Mouse (Mus musculus) c-Kit-positive CD71-negative TER-119-negative erythroid progenitor cells, embryonic 14.5 days (primary cell): ENCODE measurements at regions not wholly inside any gene's neighbourhood (a gene's known extent, or its start where the extent isn't known, plus 50 kb on each side); places are given as distances from the start of the nearest gene placed in this dataset.

Source experiments
- DNase-seq: peaks from one replicate; pipeline ENCODE4 v3.0.0-alpha.2; 2013; ENCODE audit warnings: low read depth

DNA sequence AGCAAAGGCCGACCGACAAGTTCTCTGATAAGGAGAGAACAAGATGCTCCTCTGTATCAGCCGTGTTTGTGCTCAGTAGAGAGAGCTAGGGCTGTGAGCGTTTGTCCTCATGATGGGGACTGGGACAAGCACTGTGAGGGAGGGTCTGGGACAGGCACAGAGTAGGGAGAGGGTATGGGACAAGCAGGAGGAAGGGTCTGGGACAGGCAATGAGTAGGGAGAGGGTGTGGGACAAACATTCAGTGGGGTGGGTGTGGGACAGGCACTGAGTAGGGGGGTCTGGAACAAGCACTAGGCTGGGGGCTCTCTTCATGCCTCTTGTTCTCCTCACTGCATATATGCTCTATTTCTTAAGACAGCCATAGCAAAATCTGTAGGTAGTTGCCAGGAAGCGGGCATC, 70.2 kb upstream of the Plcl2 start:
- no peak for DNase-seq

DNA sequence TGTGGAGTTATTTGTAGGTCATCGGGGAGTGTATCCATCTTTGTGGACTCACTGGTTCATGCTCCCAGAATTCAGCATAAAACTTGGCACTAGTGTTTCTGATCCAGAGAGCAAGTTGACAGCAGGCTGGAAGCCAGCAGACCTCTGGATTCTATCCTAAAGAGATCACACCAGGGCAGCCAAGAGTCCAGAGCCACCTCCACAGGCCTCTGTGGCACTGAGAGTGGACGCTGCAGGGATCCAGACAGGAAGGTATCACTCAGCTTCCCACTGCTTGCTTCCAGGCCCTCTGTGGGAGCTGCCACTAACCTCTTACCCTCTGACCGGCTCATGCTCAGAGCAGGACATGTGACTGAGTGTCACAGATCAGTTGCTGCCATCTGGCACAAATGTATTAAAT, 69.8 kb upstream of the Plcl2 start:
- DNase-seq, result no peak

DNA sequence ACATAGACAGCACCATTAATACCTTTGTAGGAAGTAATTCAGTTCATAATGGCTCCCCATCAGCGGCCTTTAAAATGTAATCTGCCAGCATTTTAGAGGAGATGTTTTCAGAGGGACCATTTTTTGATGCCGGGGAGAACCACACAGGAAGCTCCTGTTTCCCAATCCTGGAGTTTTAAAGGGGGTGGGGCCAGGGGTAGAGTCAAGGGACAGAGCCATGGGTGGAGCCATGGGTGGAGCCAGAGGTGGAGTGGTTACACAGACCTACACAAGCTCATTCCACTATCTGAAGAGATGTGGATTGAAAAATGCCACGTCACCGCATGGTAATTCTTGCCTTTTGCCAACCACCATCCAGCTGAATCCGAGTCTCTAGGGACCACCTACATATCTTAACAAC, 67.1 kb upstream of the Plcl2 start:
- no peak for DNase-seq

DNA sequence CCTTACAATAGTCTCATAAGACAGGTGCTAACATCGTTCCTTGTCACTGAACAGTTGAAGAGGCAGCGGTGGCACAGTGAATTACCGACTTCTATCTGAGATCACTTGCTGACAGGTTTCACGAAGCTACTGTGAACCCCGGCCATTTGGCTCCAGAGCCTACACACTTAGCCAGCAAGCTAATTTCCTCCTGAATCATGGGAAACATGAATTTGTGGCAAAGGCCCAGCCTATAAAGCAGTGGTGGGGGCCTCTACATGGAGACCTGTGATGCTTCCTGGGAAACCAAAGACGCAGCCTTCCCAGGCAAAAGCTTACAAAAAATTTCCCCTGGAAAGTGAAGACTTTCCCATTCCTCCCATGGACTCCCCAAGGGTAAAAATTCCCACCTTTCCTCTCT, 66.3 kb upstream of the Plcl2 start:
- DNase-seq, result no peak

DNA sequence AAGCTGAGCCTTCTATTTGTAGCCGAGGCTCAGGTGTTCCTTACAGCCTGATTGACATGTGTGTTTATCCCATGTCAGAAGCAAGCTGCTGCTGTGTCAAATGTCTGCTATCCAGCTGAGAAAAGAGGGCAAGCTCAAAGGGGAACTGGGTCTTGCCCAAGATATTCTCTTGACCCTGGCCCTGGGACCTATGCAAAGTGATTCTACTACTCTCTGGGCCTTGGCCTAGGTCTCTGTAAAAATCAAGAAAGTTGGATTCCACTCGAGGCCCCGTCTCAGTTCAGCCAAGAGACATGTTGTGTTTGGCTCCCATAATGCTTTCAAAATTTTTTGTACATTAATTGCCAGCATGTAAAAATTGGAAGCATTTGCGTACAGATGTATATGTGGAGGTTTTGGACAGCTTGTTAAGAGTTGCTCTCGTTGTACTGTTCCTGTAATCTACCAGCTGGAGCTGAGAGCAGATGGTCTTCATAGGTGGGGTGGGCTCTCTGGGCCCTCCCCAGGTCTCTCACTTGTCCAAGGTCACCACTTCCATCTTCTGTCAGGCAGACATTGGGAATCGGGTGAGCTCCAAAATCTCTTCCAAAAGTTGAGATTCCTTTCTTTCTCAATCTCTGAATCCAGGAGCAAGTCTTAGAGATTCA, 65.7 kb upstream of the Plcl2 start:
- no peak for DNase-seq

DNA sequence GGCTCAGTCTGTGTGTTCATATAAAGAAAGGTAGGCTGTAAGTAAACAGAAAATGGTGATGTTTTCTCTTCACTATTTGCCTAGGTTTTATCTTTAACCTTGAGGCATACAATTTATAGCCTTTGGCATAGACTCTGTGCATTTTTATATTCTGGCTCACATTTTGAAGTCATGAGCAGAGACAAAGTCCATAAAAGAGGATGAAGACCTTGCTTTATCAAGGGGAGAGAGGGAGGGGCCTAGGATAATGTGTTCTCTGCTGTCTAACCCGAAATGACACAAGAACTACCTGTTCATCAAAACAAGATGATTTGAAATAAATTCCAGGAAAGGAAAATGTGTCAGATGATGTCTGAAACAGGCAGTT, 65.2 kb upstream of the Plcl2 start:
- no peak for DNase-seq

DNA sequence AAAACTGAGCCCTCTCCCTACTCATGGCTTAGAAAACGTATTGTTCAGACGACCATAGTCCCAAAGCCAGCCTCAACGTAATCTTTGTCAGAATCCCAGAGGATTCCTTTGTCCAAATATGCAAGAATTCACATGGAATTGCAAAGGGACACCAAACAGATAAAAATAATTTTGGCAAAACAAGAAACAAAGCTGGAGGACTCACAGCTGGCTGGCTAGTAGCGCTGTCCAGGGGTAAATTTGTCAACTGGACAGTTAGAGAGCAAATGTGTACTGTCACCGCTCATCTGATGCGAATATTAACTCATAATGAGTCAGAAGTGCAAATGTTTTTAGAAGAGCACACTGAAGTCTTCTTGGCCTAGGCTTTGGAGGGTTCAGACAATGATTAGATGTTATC, 60.5 kb upstream of the Plcl2 start:
- DNase-seq, result no peak

DNA sequence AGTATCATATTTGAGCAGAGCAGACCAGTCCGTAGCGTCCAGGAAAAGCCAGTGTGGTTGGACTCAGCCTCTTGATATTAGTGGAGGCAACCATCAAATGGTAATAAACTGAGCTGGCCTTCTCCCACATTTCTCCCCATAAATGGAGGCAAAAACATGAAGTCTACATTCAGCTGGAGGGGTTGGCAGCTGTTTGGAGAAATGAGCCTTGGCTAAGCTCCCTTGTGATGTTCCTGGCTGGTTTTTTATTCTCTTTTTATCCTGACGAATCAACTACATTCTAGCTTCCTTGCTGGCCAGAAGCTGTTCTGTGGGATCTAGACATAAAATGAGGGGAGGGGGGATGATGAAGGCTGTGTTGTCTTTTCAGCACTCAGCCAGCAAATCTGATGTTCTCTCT, 57.6 kb upstream of the Plcl2 start:
- no peak for DNase-seq

DNA sequence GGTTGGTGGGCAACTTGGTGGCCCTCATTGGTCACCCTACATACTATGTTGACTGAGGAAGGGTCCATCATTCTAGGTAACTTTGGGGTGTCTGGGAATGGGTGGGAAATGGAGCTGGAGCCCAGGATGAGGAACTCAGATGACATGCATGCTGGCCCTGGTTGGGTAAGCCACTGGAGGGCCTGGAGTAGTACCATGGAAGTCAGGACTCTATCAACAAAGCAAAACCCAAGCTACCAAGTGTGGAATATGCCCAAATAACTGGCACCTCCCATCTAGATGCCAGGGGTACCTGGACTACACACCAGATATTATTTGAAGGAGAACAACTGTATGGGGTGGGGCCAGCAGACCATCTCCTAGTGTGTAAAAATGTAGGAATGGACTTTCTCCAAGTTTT, 55.7 kb upstream of the Plcl2 start:
- no peak for DNase-seq

DNA sequence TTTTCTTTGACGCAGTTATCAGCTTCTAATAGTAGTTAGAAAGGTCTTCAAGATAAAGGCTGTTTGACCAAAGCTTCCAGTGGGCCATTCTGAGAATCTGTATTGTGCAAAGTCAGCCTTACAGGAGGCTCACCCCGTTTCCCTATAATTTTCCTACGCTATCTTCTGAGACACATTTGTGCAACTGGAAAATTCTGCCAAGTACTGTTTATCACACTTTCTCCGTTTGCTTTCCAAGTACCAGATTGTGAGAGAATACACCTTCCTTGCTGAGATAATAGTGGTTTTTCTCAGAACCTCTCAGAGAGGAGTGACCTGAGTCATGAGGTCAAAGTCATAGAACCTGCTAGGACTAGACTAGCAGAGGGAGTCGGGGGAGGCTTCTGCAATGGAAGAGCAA, 55.2 kb upstream of the Plcl2 start:
- DNase-seq, result peak; percentile 12

DNA sequence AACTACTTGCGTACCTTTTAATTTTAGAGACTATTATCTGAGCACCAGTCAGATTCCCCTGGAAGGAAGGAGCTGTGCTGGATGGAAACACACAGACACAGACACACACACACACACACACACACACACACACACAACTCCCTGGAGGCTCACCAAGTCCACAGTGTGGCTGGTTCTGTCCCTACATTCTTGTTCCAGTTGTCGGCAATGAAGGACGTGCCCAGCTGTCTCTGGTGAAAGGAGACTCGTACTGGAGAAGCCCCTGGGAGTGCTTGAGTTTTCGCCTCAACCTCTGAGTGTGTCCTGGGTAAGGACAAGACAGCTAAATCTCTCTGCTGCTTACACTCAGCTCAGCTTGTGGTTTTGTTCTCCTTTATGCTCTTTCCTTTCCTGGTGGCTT, 54.3 kb upstream of the Plcl2 start:
- DNase-seq, result no peak

DNA sequence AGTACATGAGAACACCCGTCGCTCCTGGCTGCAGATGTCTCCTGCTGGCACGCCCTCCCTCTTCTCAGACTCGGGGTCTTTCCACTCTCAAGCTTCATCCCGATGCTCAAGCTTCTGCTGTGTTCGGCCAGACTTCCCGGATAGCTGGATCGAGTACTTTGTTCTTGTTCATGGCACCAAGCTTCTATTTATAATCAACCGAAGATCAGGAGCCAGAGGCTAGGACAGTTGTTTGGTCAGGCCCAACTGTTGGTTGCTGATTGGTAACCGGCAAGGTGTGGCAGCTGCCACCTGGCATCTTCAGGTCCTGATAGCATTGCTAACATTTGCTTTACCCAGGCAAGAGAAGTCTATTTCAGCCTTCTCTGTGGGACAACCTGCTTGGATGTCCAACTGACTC, 53.5 kb upstream of the Plcl2 start:
- no peak for DNase-seq

DNA sequence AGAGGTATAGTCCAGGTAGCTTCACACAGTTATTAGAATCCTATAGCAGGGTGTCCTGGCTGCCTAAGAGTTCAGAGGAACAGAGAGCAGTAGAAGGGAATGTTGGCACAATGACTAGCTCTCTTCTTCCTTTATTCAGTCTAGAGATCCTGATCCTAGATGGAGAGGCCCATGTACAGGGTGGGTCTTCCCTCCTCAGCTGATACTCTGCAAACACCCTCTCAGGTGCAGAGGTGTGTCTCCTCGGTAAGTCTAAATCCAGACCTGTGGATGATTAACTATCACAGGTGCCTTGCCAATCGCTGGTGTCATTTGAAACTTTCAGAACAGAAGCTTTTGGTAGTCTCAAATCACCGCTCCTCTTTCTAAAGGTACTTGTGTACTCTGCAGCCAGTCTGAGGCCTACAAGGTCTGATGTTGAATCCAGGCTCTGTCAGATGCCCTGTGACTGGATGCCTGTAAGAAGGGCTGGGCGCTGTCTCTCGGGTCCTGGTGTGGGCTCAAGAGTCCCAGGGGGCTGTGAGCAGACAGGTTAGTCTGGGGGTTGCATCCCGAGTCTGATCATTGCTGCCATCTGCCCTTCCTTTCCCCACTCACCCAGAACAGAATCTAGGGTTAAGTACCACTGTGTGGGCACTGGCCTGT, 52.0 kb upstream of the Plcl2 start:
- DNase-seq, result no peak

DNA sequence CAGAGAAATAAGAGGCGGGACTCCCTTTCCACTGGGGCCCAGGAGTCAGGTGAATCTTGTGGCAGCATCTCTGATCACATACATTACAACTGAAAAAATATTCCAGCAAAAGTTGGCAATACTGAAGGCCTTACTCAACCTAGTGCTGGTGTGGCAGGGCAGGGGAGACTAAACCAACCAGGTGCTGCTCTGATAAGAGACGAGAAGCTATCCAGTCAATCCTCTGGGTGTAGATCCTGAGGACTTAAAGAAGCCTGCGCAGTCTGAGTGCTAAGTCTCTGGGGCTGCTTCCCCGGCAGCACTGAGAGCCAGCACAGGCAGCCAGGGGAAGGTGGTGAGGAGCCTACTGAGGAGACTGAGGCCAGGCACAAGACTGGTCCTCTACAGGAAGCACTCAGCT, 51.0 kb upstream of the Plcl2 start:
- no peak for DNase-seq
